Mouse (Mus musculus) hindbrain, embryonic 10.5 days (tissue): ENCODE results near the gene Siae. TPM values are rescaled to one million over a fixed set of nuclear protein-coding genes. Genes with fewer than 3 reads are reported as not detected.

ENCODE experiments used
- DNase-seq: peaks from one replicate; pipeline ENCODE4 v3.0.0-alpha.2; 2017; ENCODE audit warnings: low spot score
- H3K27ac ChIP-seq: fragments of 300-500 bp; sonication (generic); 2 replicates; pipeline ENCODE4 v1.5.1; 2016; ENCODE audit warnings: mild to moderate bottlenecking, moderate library complexity
- H3K27me3 ChIP-seq: fragments of 300-500 bp; sonication (generic); 2 replicates; pipeline ENCODE4 v1.6.1; 2016; ENCODE audit warnings: mild to moderate bottlenecking; ENCODE audit not compliant: poor library complexity, insufficient read depth, severe bottlenecking
- H3K36me3 ChIP-seq: fragments of 300-500 bp; sonication (generic); 2 replicates; pipeline ENCODE4 v1.6.1; 2016; ENCODE audit warnings: mild to moderate bottlenecking, moderate library complexity
- H3K4me1 ChIP-seq: fragments of 300-500 bp; sonication (generic); replicated peaks from 2 replicates; pipeline ENCODE4 v1.6.1; 2016; ENCODE audit warnings: mild to moderate bottlenecking
- H3K4me3 ChIP-seq: fragments of 300-500 bp; sonication (generic); 2 replicates; pipeline ENCODE4 v1.5.1; 2016; ENCODE audit warnings: mild to moderate bottlenecking, moderate library complexity
- H3K9me3 ChIP-seq: fragments of 300-500 bp; sonication (generic); 2 replicates; pipeline ENCODE4 v1.6.1; 2016; ENCODE audit warnings: mild to moderate bottlenecking, moderate library complexity
- WGBS: fragments of 180-500 bp; shearing (Covaris S2); methylation state at CpG from one replicate; pipeline ENCODE4 v1.1.7; 2016; 5-methylcytosine and 5-hydroxymethylcytosine counted together
- polyA plus RNA-seq: library from polyadenylated mRNA; unstranded; fragments of >200 nt; fragmentation: Nextera tagmentation; extraction: Ambion mirVana; gene quantifications from 2 replicates; pipeline ENCODE4 v1.2.1, GENCODE M21; 2016

Siae gene
- polyA plus RNA-seq, 1 experiment from 2014 or later, result 8.2 TPM

- WGBS, result under 1% methylated on average over 32 of the region's 32 CpGs
- Histone ChIP-seq H3K36me3 (peaks cover 15% of the 10 kb centered on the region), H3K4me1 (peaks cover 35% of the 10 kb centered on the region), H3K27ac (peak overlapping the region; percentile 29; the same call in 1 of the 2 replicates), H3K9me3 (no peaks in the 10 kb centered on the region), H3K27me3 (peaks cover 87% of the 10 kb centered on the region), H3K4me3 (peak overlapping the region; percentile 48)
- peak; percentile 55 for DNase-seq
These were observed 25.2 kb upstream of the Siae start for GRCm38 (mm10) chr9:37530031-37530887.

- Histone ChIP-seq H3K4me1 (peaks cover 35% of the 10 kb centered on the region), H3K4me3 (peak overlapping the region; percentile 48), H3K36me3 (peaks cover 6% of the 10 kb centered on the region; the same call in 1 of the 2 replicates), H3K27me3 (peaks cover 79% of the 10 kb centered on the region), H3K27ac (0 out of 2 replicates have a peak overlapping the region, but pooled peaks have one; percentile 23), H3K9me3 (no peaks in the 10 kb centered on the region)
- DNase-seq, result peak; percentile 58
- 2% methylated on average over 31 of the region's 31 CpGs for WGBS
These were observed 24.4 kb upstream of the Siae start for GRCm38 (mm10) chr9:37530888-37531705.

- no peaks in the 10 kb centered on the region for H3K36me3 ChIP-seq
- no peak overlapping the region for H3K27ac ChIP-seq
- no peaks in the 10 kb centered on the region for H3K9me3 ChIP-seq
- peaks cover 7% of the 10 kb centered on the region; the same call in 1 of the 2 replicates for H3K4me1 ChIP-seq
- peaks cover 75% of the 10 kb centered on the region for H3K27me3 ChIP-seq
- no peak for DNase-seq
- H3K4me3 ChIP-seq, result no peak overlapping the region
- 75% methylated on average over 4 of the region's 4 CpGs for WGBS
These were observed 18.6 kb upstream of the Siae start for GRCm38 (mm10) chr9:37536851-37537250.

GRCm38 (mm10) chr9:37537658-37538250 lies 17.7 kb upstream of the Siae start:
- WGBS, result 77% methylated on average over 5 of the region's 5 CpGs
- Histone ChIP-seq H3K9me3 (no peaks in the 10 kb centered on the region), H3K4me1 (peaks cover 7% of the 10 kb centered on the region; the same call in 1 of the 2 replicates), H3K4me3 (no peak overlapping the region), H3K27ac (no peak overlapping the region), H3K36me3 (no peaks in the 10 kb centered on the region), H3K27me3 (peaks cover 75% of the 10 kb centered on the region)
- no peak for DNase-seq

- 46% methylated on average over 23 of the region's 23 CpGs for WGBS
- Histone ChIP-seq H3K36me3 (no peaks in the 10 kb centered on the region), H3K4me1 (peaks cover 15% of the 10 kb centered on the region), H3K27me3 (peaks cover 83% of the 10 kb centered on the region), H3K4me3 (no peak within 1 kb of the TSS), H3K9me3 (no peaks in the 10 kb centered on the region), H3K27ac (no peak within 1 kb of the TSS)
- DNase-seq, result no peak
These were observed 16.1 kb upstream of the Siae start, which contains the start of gene Vsig2 for GRCm38 (mm10) chr9:37539170-37540025. Vsig2 (plus strand) TSS chr9:37539255.

GRCm38 (mm10) chr9:37540226-37540625 lies 15.3 kb upstream of the Siae start:
- Histone ChIP-seq H3K27ac (no peak overlapping the region), H3K4me1 (peaks cover 23% of the 10 kb centered on the region), H3K27me3 (peaks cover 87% of the 10 kb centered on the region), H3K36me3 (no peaks in the 10 kb centered on the region), H3K4me3 (no peak overlapping the region), H3K9me3 (no peaks in the 10 kb centered on the region)
- no peak for DNase-seq
- WGBS, result 83% methylated on average over 4 of the region's 4 CpGs

GRCm38 (mm10) chr9:37540701-37541575 lies 14.6 kb upstream of the Siae start:
- H3K4me3 ChIP-seq, result no peak overlapping the region
- DNase-seq, result no peak
- no peaks in the 10 kb centered on the region for H3K36me3 ChIP-seq
- H3K27ac ChIP-seq, result no peak overlapping the region
- WGBS, result 86% methylated on average over 6 of the region's 6 CpGs
- H3K27me3 ChIP-seq, result peaks cover 94% of the 10 kb centered on the region
- H3K9me3 ChIP-seq, result no peaks in the 10 kb centered on the region
- peaks cover 30% of the 10 kb centered on the region for H3K4me1 ChIP-seq

GRCm38 (mm10) chr9:37541851-37542642 lies 13.5 kb upstream of the Siae start:
- Histone ChIP-seq H3K36me3 (no peaks in the 10 kb centered on the region), H3K4me3 (no peak overlapping the region), H3K27me3 (peaks cover 97% of the 10 kb centered on the region), H3K9me3 (no peaks in the 10 kb centered on the region), H3K27ac (no peak overlapping the region), H3K4me1 (peaks cover 31% of the 10 kb centered on the region)
- 75% methylated on average over 7 of the region's 7 CpGs for WGBS
- DNase-seq, result no peak

GRCm38 (mm10) chr9:37543869-37544440 lies 11.5 kb upstream of the Siae start:
- Histone ChIP-seq H3K36me3 (no peaks in the 10 kb centered on the region), H3K27ac (no peak overlapping the region), H3K9me3 (no peaks in the 10 kb centered on the region), H3K4me1 (peaks cover 28% of the 10 kb centered on the region), H3K4me3 (peak overlapping the region; percentile 46), H3K27me3 (peaks cover 98% of the 10 kb centered on the region)
- 23% methylated on average over 12 of the region's 12 CpGs for WGBS
- DNase-seq, result no peak

- under 1% methylated on average over 29 of the region's 29 CpGs for WGBS
- H3K9me3 ChIP-seq, result no peaks in the 10 kb centered on the region
- H3K36me3 ChIP-seq, result no peaks in the 10 kb centered on the region
- H3K4me3 ChIP-seq, result peak overlapping the region; percentile 46
- H3K27me3 ChIP-seq, result peaks cover 98% of the 10 kb centered on the region
- DNase-seq, result peak; percentile 58
- peaks cover 23% of the 10 kb centered on the region for H3K4me1 ChIP-seq
- H3K27ac ChIP-seq, result no peak overlapping the region
These were observed 10.9 kb upstream of the Siae start for GRCm38 (mm10) chr9:37544447-37545165.
